Mouse (Mus musculus) cortical plate, adult 2 months (tissue): ENCODE measurements around the gene C2cd2l. TPM values are rescaled to one million over a fixed set of nuclear protein-coding genes. Genes with fewer than 3 reads are reported as not detected.

Source experiments
- H3K27ac ChIP-seq: fragments of 200-500 bp; 2 replicates; pipeline ENCODE4 v1.5.1; 2012; ENCODE audit warnings: low read length, control low read depth, inconsistent platforms; ENCODE audit not compliant: insufficient read depth
- H3K4me1 ChIP-seq: fragments of 200-500 bp; 2 replicates; pipeline ENCODE4 v1.6.1; 2011; ENCODE audit warnings: low read length; ENCODE audit not compliant: control insufficient read depth, insufficient read depth
- H3K4me3 ChIP-seq: fragments of 200-500 bp; 2 replicates; pipeline ENCODE4 v1.5.1; 2011; ENCODE audit warnings: mild to moderate bottlenecking, low read length, control low read depth; ENCODE audit not compliant: insufficient read depth
- CTCF ChIP-seq: fragments of 200-500 bp; IDR thresholded peaks from 2 replicates; pipeline ENCODE4 v1.5.1; 2011; ENCODE audit warnings: mild to moderate bottlenecking, control low read depth, low read length; ENCODE audit not compliant: insufficient read depth; ENCODE audit errors: extremely low read depth
- POLR2A ChIP-seq: fragments of 200-500 bp; IDR thresholded peaks from 2 replicates; pipeline ENCODE4 v1.6.1; 2011; ENCODE audit warnings: mild to moderate bottlenecking, low read length, control low read depth; ENCODE audit not compliant: insufficient read depth; ENCODE audit errors: extremely low read depth
- polyA plus RNA-seq: library from polyadenylated mRNA; depleted of rRNA; stranded (reverse); fragments of >200 nt; gene quantifications from 2 replicates; pipeline ENCODE4 v1.2.3, GENCODE M21; 2012

C2cd2l gene
- polyA plus RNA-seq, 1 experiment: 213 TPM

DNA sequence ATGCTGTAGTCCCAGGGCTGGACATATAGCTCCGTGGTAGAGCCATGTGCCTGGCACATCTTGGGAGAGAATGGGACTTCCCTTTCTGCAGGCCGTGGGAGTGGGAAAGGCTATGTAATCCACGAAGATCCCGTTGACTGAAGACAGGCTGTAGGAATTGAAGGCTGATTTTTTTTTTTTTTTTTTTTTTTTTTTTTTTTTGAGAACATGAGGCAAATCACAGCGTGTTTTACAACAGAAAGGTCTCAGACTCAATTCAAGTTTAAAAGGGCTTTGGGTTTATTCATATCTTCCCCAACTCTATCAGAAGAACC lies 16.0 kb upstream of the C2cd2l start:
- no peaks in the 10 kb centered on the region for H3K4me1 ChIP-seq
- H3K4me3 ChIP-seq: peak overlapping the region; percentile 92
- H3K27ac ChIP-seq: no peak overlapping the region

GRCm38 (mm10) chr9:44335331-44336092 lies 15.4 kb upstream of the C2cd2l start:
- peak overlapping the region; percentile 62 for H3K27ac ChIP-seq
- no peaks in the 10 kb centered on the region for H3K4me1 ChIP-seq
- no peak for TF ChIP-seq POLR2A
- TF ChIP-seq CTCF: no peak
- H3K4me3 ChIP-seq: peak overlapping the region; percentile 92

More for the DNA sequence above, 16.0 kb upstream of the C2cd2l start:
- no peak for TF ChIP-seq CTCF

GRCm38 (mm10) chr9:44334396-44335330 lies 14.6 kb upstream of the C2cd2l start, which contains the start of gene H2afx:
H2afx (plus strand) TSS chr9:44334694.
- TF ChIP-seq CTCF (no peak), POLR2A (peak; percentile 100)
- Histone ChIP-seq H3K27ac (peak within 1 kb of the TSS; percentile 62), H3K4me1 (no peaks in the 10 kb centered on the region), H3K4me3 (peak within 1 kb of the TSS; percentile 92)

- Histone ChIP-seq H3K4me1 (no peaks in the 10 kb centered on the region), H3K27ac (no peak overlapping the region), H3K4me3 (no peak overlapping the region)
- TF ChIP-seq CTCF (no peak), POLR2A (no peak)
Measured at GRCm38 (mm10) chr9:44332918-44333638, 13.0 kb upstream of the C2cd2l start.

DNA sequence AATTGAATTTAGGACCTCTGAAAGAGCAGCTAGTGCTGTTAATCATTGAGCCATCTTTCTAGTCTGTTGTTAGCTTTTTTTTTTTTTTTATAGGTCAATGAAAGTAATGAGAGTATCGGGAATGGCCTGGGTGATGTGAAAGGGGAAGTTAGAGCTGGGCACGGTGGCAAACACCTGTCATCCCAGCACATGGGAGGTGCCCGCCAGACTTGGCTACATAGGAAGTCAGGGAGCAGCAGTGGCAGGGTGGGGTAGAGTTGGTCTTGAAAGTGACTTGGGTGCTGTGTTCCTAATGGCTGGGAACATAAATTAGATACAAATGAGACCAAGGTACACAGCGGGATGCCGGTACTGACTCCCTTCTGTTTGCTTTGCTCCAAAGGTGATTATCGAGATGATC lies 10.7 kb upstream of the C2cd2l start:
- H3K4me1 ChIP-seq: peaks cover 6% of the 10 kb centered on the region
- no peak overlapping the region for H3K4me3 ChIP-seq
- no peak overlapping the region for H3K27ac ChIP-seq
- TF ChIP-seq CTCF: no peak
- TF ChIP-seq POLR2A: no peak

DNA sequence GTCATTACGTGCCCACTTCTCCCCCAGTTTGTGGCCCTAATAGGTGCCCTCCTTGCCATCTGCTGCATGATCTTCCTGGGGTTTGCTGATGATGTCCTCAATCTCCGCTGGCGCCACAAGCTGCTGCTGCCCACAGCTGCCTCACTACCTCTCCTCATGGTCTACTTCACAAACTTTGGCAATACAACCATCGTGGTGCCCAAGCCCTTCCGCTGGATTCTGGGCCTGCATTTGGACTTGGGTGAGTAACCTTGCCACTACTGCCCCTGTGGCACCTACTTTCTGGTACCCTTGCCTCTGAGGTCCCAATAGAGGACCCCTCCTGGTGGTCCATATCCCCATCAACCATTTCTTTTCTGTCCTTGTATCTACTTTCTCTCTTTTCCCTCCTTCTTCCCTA lies 7.8 kb upstream of the C2cd2l start:
- H3K27ac ChIP-seq: no peak overlapping the region
- TF ChIP-seq POLR2A: no peak
- no peak for TF ChIP-seq CTCF
- peaks cover 7% of the 10 kb centered on the region for H3K4me1 ChIP-seq
- peak overlapping the region; percentile 42; the same call in 1 of the 2 replicates for H3K4me3 ChIP-seq

DNA sequence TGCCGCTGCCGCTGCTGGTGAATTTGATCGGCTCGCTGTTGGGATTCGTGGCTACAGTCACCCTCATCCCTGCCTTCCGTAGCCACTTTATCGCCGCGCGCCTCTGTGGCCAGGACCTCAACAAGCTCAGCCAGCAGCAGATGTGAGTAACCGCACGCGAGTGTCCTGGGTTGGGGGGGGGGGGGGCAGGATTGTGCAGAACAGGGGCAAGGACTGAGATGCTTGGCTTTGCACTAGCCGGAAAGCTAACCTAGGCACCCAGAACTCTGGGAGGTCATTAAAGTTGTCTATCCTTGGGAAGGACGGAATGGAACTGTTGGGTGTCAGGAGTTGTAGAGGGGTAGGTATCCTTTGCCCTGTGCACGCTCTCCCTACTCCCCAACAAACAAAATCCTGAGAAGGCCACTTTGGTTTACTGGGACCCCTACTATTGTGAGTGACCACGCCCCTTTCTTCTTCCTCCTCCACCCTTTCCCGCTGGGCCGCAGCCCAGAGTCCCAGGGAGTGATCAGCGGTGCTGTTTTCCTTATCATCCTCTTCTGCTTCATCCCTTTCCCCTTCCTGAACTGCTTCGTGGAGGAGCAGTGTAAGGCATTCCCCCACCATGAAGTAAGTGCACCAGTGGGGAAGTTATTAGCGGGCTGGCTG lies 7.1 kb upstream of the C2cd2l start:
- Histone ChIP-seq H3K4me3 (peak overlapping the region; percentile 42), H3K4me1 (peaks cover 7% of the 10 kb centered on the region), H3K27ac (no peak overlapping the region)
- TF ChIP-seq POLR2A (no peak), CTCF (no peak)

- H3K27ac ChIP-seq: peak overlapping the region; percentile 0; the same call in 1 of the 2 replicates
- H3K4me1 ChIP-seq: peaks cover 7% of the 10 kb centered on the region
- TF ChIP-seq POLR2A: peak; percentile 81; the same call in 1 of the 2 replicates
- no peak for TF ChIP-seq CTCF
- peak overlapping the region; percentile 42 for H3K4me3 ChIP-seq
Measured at GRCm38 (mm10) chr9:44326371-44327063, 6.4 kb upstream of the C2cd2l start.
